Mouse (Mus musculus): ENCODE measurements around the gene Mrpl21.

Gene Mrpl21

GRCm38 (mm10) chr19:3282572-3283467 is at the start of gene Mrpl21, which contains the start of gene Ighmbp2:
Mrpl21 (plus strand) TSS chr19:3282901.
Ighmbp2 (minus strand) TSS chr19:3283017.
- in situ Hi-C loops (cut with MboI, MseI), result no loop called here

- in situ Hi-C loops (cut with MboI, MseI), result no loop called here
These were observed 22.7 kb upstream of the Mrpl21 start for GRCm38 (mm10) chr19:3260016-3260415.

- in situ Hi-C loops (cut with MboI, MseI), result no loop called here
These were observed 22.1 kb upstream of the Mrpl21 start for GRCm38 (mm10) chr19:3260591-3260990.

GRCm38 (mm10) chr19:3261336-3261735 is 21.4 kb upstream of the Mrpl21 start:
- in situ Hi-C loops (cut with MboI, MseI), result no loop called here

GRCm38 (mm10) chr19:3261764-3262525 is 20.8 kb upstream of the Mrpl21 start:
- in situ Hi-C loops (cut with MboI, MseI), result no loop called here

GRCm38 (mm10) chr19:3264348-3264747 is 18.4 kb upstream of the Mrpl21 start:
- in situ Hi-C loops (cut with MboI, MseI), result no loop called here

GRCm38 (mm10) chr19:3265180-3265579 is 17.5 kb upstream of the Mrpl21 start:
- in situ Hi-C loops (cut with MboI, MseI), result no loop called here

- in situ Hi-C loops (cut with MboI, MseI), result no loop called here
These were observed 16.6 kb upstream of the Mrpl21 start for GRCm38 (mm10) chr19:3266136-3266535.

GRCm38 (mm10) chr19:3266676-3267075 is 16.0 kb upstream of the Mrpl21 start:
- in situ Hi-C loops (cut with MboI, MseI), result no loop called here

- in situ Hi-C loops (cut with MboI, MseI), result no loop called here
These were observed 15.4 kb upstream of the Mrpl21 start for GRCm38 (mm10) chr19:3267340-3267739.

- in situ Hi-C loops (cut with MboI, MseI), result no loop called here
These were observed 14.3 kb upstream of the Mrpl21 start for GRCm38 (mm10) chr19:3268218-3268980.

GRCm38 (mm10) chr19:3269279-3269678 is 13.4 kb upstream of the Mrpl21 start:
- in situ Hi-C loops (cut with MboI, MseI), result no loop called here

GRCm38 (mm10) chr19:3269803-3270202 is 12.9 kb upstream of the Mrpl21 start:
- in situ Hi-C loops (cut with MboI, MseI), result no loop called here

GRCm38 (mm10) chr19:3271366-3271765 is 11.3 kb upstream of the Mrpl21 start:
- in situ Hi-C loops (cut with MboI, MseI), result no loop called here

- in situ Hi-C loops (cut with MboI, MseI), result no loop called here
These were observed 9.4 kb upstream of the Mrpl21 start for GRCm38 (mm10) chr19:3273331-3273730.

- in situ Hi-C loops (cut with MboI, MseI), result no loop called here
These were observed 6.8 kb upstream of the Mrpl21 start for GRCm38 (mm10) chr19:3275744-3276365.

GRCm38 (mm10) chr19:3281886-3282285 is 815 bp upstream of the Mrpl21 start:
- in situ Hi-C loops (cut with MboI, MseI), result no loop called here

- in situ Hi-C loops (cut with MboI, MseI), result no loop called here
These were observed 6.3 kb downstream of the Mrpl21 start for GRCm38 (mm10) chr19:3289006-3289405.

GRCm38 (mm10) chr19:3292028-3292427 is 9.3 kb downstream of the Mrpl21 start:
- in situ Hi-C loops (cut with MboI, MseI), result no loop called here

- in situ Hi-C loops (cut with MboI, MseI), result no loop called here
These were observed 10.3 kb downstream of the Mrpl21 start for GRCm38 (mm10) chr19:3292993-3293392.

GRCm38 (mm10) chr19:3295245-3295644 is 12.5 kb downstream of the Mrpl21 start:
- in situ Hi-C loops (cut with MboI, MseI), result no loop called here
